Mouse (Mus musculus): ENCODE results near the gene Wipf1. TPM values are rescaled to one million over a fixed set of nuclear protein-coding genes. Genes with fewer than 3 reads are reported as not detected.

Gene Wipf1
- polyA plus RNA-seq, 1 experiment = 7.8 TPM

DNA sequence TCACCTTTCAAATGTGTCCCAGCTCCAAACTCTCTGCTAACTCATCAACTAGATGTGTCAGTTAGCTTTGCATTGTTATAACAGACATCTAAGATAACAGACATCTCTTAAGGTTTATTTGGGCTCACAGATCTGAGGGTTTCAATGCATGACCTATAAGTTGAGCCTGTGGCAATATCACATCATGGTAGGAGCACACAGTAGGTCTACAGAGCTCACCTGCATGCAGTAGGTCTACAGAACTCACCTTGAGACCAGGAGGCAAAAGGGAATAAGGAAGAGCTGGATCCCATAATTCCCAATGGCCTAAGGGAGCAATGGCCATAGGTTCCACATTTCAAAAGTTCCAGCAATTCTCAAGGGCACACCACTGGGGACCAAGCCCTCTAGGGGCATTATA, 31.2 kb downstream of the Wipf1 start:
- no peaks in the 10 kb centered on the region for H3K27me3 ChIP-seq (ENCODE audit: control insufficient read depth, insufficient read depth, low read length, poor library complexity, severe bottlenecking)
- no peaks in the 10 kb centered on the region for H3K9me3 ChIP-seq (replicated peaks; ENCODE audit: control insufficient read depth, insufficient read depth, low read length, poor library complexity, severe bottlenecking)
- no peaks in the 10 kb centered on the region for H3K4me1 ChIP-seq (ENCODE audit: control insufficient read depth, insufficient read depth, low read length)
- H3K4me3 ChIP-seq (ENCODE audit: low read depth, low read length) = no peak overlapping the region
- no peak overlapping the region for H3K27ac ChIP-seq (ENCODE audit: insufficient read depth, low read length)
- no peaks in the 10 kb centered on the region for H3K36me3 ChIP-seq (ENCODE audit: control insufficient read depth, insufficient read depth, low read length, poor library complexity, severe bottlenecking)
- H3K9ac ChIP-seq (ENCODE audit: low read depth, poor library complexity, severe bottlenecking) = no peak overlapping the region
- TF ChIP-seq EP300 (IDR thresholded peaks at IDR 0.05; ENCODE audit: insufficient read depth, low read depth, low read length) = no peak
- no peak for TF ChIP-seq CTCF (IDR thresholded peaks at IDR 0.05; ENCODE audit: low read depth, low read length)
- TF ChIP-seq POLR2A (IDR thresholded peaks at IDR 0.05; ENCODE audit: insufficient read depth, low read length) = no peak

- H3K9ac ChIP-seq (ENCODE audit: low read depth, poor library complexity, severe bottlenecking) = no peak overlapping the region
- TF ChIP-seq POLR2A (IDR thresholded peaks at IDR 0.05; ENCODE audit: insufficient read depth, low read length) (no peak), CTCF (IDR thresholded peaks at IDR 0.05; ENCODE audit: low read depth, low read length) (no peak), EP300 (IDR thresholded peaks at IDR 0.05; ENCODE audit: insufficient read depth, low read depth, low read length) (no peak)
- H3K4me1 ChIP-seq (ENCODE audit: control insufficient read depth, insufficient read depth, low read length) = no peaks in the 10 kb centered on the region
- no peak overlapping the region for H3K4me3 ChIP-seq (ENCODE audit: low read depth, low read length)
- H3K27ac ChIP-seq (ENCODE audit: insufficient read depth, low read length) = no peak overlapping the region
- no peaks in the 10 kb centered on the region for H3K36me3 ChIP-seq (ENCODE audit: control insufficient read depth, insufficient read depth, low read length, poor library complexity, severe bottlenecking)
- H3K9me3 ChIP-seq (replicated peaks; ENCODE audit: control insufficient read depth, insufficient read depth, low read length, poor library complexity, severe bottlenecking) = no peaks in the 10 kb centered on the region
- H3K27me3 ChIP-seq (ENCODE audit: control insufficient read depth, insufficient read depth, low read length, poor library complexity, severe bottlenecking) = no peaks in the 10 kb centered on the region
These were observed 32.0 kb downstream of the Wipf1 start for GRCm38 (mm10) chr2:73497572-73497971.

DNA sequence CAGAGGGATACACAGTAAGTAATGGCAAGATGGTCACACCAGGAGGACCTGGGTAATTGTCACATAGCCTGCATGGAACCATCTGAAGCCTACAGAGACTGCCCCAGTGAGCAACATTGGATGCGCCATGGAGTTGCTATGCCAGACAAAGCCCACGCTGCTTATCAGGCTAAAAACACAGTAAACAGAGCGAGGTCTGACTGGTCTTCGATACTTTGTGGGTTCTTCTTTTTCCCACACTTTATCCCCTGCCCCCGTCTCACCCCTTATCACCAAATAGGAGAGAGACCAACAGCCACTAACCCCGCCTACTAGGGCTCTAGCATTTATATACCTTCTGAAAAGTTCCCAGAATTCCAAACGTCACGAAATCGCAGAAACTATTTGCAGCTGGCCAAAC, 32.6 kb downstream of the Wipf1 start:
- no peak overlapping the region for H3K27ac ChIP-seq (ENCODE audit: insufficient read depth, low read length)
- no peaks in the 10 kb centered on the region for H3K27me3 ChIP-seq (ENCODE audit: control insufficient read depth, insufficient read depth, low read length, poor library complexity, severe bottlenecking)
- no peaks in the 10 kb centered on the region for H3K9me3 ChIP-seq (replicated peaks; ENCODE audit: control insufficient read depth, insufficient read depth, low read length, poor library complexity, severe bottlenecking)
- no peaks in the 10 kb centered on the region for H3K36me3 ChIP-seq (ENCODE audit: control insufficient read depth, insufficient read depth, low read length, poor library complexity, severe bottlenecking)
- no peaks in the 10 kb centered on the region for H3K4me1 ChIP-seq (ENCODE audit: control insufficient read depth, insufficient read depth, low read length)
- no peak for TF ChIP-seq POLR2A (IDR thresholded peaks at IDR 0.05; ENCODE audit: insufficient read depth, low read length)
- TF ChIP-seq CTCF (IDR thresholded peaks at IDR 0.05; ENCODE audit: low read depth, low read length) = no peak
- no peak for TF ChIP-seq EP300 (IDR thresholded peaks at IDR 0.05; ENCODE audit: insufficient read depth, low read depth, low read length)
- H3K4me3 ChIP-seq (ENCODE audit: low read depth, low read length) = no peak overlapping the region
- no peak overlapping the region for H3K9ac ChIP-seq (ENCODE audit: low read depth, poor library complexity, severe bottlenecking)

- H3K4me1 ChIP-seq (ENCODE audit: control insufficient read depth, insufficient read depth, low read length) = no peaks in the 10 kb centered on the region
- H3K27ac ChIP-seq (ENCODE audit: insufficient read depth, low read length) = no peak overlapping the region
- no peak overlapping the region for H3K4me3 ChIP-seq (ENCODE audit: low read depth, low read length)
- no peaks in the 10 kb centered on the region for H3K9me3 ChIP-seq (replicated peaks; ENCODE audit: control insufficient read depth, insufficient read depth, low read length, poor library complexity, severe bottlenecking)
- no peaks in the 10 kb centered on the region for H3K36me3 ChIP-seq (ENCODE audit: control insufficient read depth, insufficient read depth, low read length, poor library complexity, severe bottlenecking)
- H3K9ac ChIP-seq (ENCODE audit: low read depth, poor library complexity, severe bottlenecking) = no peak overlapping the region
- TF ChIP-seq EP300 (IDR thresholded peaks at IDR 0.05; ENCODE audit: insufficient read depth, low read depth, low read length) (no peak), POLR2A (IDR thresholded peaks at IDR 0.05; ENCODE audit: insufficient read depth, low read length) (no peak), CTCF (IDR thresholded peaks at IDR 0.05; ENCODE audit: low read depth, low read length) (no peak)
- H3K27me3 ChIP-seq (ENCODE audit: control insufficient read depth, insufficient read depth, low read length, poor library complexity, severe bottlenecking) = no peaks in the 10 kb centered on the region
These were observed 33.2 kb downstream of the Wipf1 start for GRCm38 (mm10) chr2:73496329-73496685.

DNA sequence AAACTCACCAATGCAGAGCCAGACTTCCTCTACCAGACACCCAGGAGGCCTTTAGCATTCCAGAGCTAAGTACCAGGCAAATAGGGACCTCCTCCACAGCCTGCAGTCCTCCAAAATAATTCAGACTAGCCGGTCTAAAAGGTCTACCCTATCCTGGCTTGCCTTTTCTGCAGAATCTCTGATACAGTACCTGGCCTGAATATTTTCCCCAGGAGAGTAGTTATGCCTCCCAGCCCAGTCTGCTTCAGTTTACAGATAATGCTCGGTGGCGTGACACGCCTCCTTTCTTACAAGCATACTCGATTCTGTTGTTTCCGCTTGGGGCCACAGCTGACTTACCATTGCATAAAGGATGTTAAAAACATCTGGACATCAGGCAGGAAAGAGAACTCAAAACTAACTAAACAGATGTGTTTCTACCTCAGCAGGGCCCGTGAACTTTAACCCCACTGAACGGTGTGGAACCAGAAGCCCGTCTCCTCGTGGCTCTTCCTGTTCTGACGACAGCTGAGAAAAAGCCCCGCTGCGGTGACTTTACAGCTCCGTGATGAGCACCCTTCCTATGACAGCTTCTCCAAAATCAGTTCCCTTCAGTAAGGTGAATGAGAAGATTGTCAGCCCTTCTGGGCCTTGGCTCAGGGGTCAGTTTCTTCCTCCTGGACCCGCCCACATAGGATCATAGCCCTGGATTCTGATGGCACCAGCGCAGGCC, 33.8 kb downstream of the Wipf1 start:
- Histone ChIP-seq H3K4me1 (ENCODE audit: control insufficient read depth, insufficient read depth, low read length) (no peaks in the 10 kb centered on the region), H3K9ac (ENCODE audit: low read depth, poor library complexity, severe bottlenecking) (no peak overlapping the region), H3K9me3 (replicated peaks; ENCODE audit: control insufficient read depth, insufficient read depth, low read length, poor library complexity, severe bottlenecking) (no peaks in the 10 kb centered on the region), H3K4me3 (ENCODE audit: low read depth, low read length) (no peak overlapping the region), H3K36me3 (ENCODE audit: control insufficient read depth, insufficient read depth, low read length, poor library complexity, severe bottlenecking) (no peaks in the 10 kb centered on the region), H3K27ac (ENCODE audit: insufficient read depth, low read length) (no peak overlapping the region), H3K27me3 (ENCODE audit: control insufficient read depth, insufficient read depth, low read length, poor library complexity, severe bottlenecking) (no peaks in the 10 kb centered on the region)
- no peak for TF ChIP-seq EP300 (IDR thresholded peaks at IDR 0.05; ENCODE audit: insufficient read depth, low read depth, low read length)
- TF ChIP-seq POLR2A (IDR thresholded peaks at IDR 0.05; ENCODE audit: insufficient read depth, low read length) = no peak
- no peak for TF ChIP-seq CTCF (IDR thresholded peaks at IDR 0.05; ENCODE audit: low read depth, low read length)

DNA sequence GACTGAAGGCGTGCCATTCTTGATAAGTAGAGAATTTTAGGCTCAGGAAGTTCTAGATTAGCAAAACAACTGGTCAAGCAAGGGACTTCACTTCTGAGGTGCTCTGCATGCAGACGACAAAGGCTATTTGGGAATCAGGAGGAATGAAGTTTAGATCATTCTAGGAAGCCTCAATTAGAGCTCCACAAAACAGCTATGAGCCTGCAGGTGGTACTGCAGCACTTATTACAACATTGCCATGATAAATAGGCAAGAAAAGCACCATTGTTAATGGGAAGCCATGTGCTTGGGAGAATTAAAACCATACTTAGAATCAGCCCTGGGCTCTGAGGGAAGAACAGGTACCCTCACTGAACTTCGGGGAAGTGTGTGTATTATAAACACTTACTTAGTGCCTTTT, 36.0 kb downstream of the Wipf1 start:
- Histone ChIP-seq H3K4me1 (ENCODE audit: control insufficient read depth, insufficient read depth, low read length) (no peaks in the 10 kb centered on the region), H3K4me3 (ENCODE audit: low read depth, low read length) (no peak overlapping the region), H3K27ac (ENCODE audit: insufficient read depth, low read length) (no peak overlapping the region), H3K27me3 (ENCODE audit: control insufficient read depth, insufficient read depth, low read length, poor library complexity, severe bottlenecking) (no peaks in the 10 kb centered on the region), H3K36me3 (ENCODE audit: control insufficient read depth, insufficient read depth, low read length, poor library complexity, severe bottlenecking) (no peaks in the 10 kb centered on the region), H3K9me3 (replicated peaks; ENCODE audit: control insufficient read depth, insufficient read depth, low read length, poor library complexity, severe bottlenecking) (no peaks in the 10 kb centered on the region), H3K9ac (ENCODE audit: low read depth, poor library complexity, severe bottlenecking) (no peak overlapping the region)
- no peak for TF ChIP-seq CTCF (IDR thresholded peaks at IDR 0.05; ENCODE audit: low read depth, low read length)
- no peak for TF ChIP-seq POLR2A (IDR thresholded peaks at IDR 0.05; ENCODE audit: insufficient read depth, low read length)
- TF ChIP-seq EP300 (IDR thresholded peaks at IDR 0.05; ENCODE audit: insufficient read depth, low read depth, low read length) = no peak
